Mouse (Mus musculus) embryo, embryonic 11.5 days (tissue): ENCODE measurements around the gene Erc1.

Source experiments
- DNase-seq: peaks from one replicate; pipeline ENCODE4 v3.0.0-alpha.2; 2012; ENCODE audit warnings: low read depth, low spot score

Erc1 gene

DNA sequence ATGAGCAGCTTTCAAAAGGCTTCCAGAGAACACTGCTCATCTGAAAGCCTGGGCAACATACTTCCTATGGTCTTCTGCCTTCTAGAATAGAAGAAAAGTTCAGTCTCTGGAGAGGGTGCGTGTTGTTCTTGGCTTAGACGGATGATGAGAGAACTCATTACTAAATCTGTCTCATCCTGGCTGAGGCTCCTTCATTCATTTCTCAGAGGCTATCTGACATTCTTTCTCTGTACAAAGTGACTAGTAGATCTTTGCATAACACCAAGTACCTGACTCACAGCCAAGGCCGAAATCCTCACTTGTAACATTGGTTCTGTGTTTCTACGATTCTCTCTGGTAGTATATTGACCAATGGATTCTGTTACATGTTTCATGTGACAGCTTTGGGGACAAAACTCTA is 252.5 kb downstream of the Erc1 start:
- no peak for DNase-seq

GRCm38 (mm10) chr6:119590872-119591271 is 257.1 kb downstream of the Erc1 start:
- no peak for DNase-seq

- no peak for DNase-seq
Observed at GRCm38 (mm10) chr6:119587897-119588296, 260.1 kb downstream of the Erc1 start.

DNA sequence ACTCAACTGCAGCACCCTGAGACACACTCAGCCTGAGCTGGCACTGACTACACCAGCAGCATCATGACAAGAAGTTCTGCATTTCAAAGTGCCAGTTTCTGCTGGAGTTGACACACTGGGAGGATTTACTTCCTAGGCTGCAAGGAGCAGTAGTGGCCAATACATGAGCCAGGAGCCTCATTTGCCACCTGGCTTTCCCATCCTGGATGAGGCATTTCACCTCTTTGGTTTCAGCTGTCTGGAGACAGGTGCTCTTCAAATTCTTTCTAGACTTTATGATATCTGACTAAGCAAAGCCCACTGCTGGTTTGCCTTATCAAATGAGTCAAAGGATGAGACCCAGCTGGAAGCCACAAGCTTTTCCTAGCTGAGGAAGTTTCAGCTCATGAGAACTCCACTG is 260.5 kb downstream of the Erc1 start:
- no peak for DNase-seq

- DNase-seq = no peak
Observed at GRCm38 (mm10) chr6:119585652-119586375, 262.2 kb downstream of the Erc1 start.

DNA sequence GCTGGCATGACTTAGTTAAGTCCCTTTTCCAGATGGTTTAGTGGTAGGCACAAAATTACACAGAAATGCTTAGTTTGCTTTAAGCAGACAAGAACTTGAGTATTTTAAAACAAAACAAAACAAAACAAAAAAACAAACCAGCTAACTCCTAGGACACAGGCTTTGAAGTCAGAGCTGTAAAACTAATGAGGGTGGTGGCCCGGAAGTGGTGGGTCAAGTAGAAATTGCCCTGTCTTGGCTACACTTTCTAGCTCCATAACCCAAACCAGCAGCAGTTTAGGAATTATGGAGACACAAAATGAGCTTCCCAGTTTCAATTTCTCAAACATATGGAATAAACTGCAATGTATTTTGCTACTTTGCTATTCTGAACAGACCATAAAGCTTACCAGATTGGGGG is 263.9 kb downstream of the Erc1 start:
- DNase-seq = no peak

GRCm38 (mm10) chr6:119583165-119583564 is 264.8 kb downstream of the Erc1 start:
- DNase-seq = no peak

- no peak for DNase-seq
Observed at GRCm38 (mm10) chr6:119576706-119577105, 271.3 kb downstream of the Erc1 start.

- no peak for DNase-seq
Observed at GRCm38 (mm10) chr6:119575331-119575730, 272.6 kb downstream of the Erc1 start.

GRCm38 (mm10) chr6:119572296-119572695 is 275.7 kb downstream of the Erc1 start:
- DNase-seq = no peak

DNA sequence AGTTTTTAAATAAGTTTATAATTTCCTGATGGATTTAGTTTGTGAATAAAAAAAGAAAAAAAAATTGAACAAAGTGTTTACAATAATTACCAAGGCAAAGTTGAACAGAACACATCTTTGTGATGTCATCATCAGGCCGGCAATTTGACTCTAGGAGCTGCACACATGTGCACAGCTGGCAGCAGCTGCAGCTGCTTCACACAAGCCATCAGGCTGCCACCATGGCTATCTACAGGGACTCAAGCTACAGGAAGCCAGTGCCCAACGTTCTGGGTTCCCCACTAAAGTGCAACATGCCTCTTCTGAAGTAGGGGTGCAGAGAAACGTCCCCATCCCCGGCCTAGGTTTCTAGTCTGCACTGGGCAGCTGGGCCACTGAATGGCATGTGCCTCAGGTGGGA is 277.2 kb downstream of the Erc1 start:
- no peak for DNase-seq

GRCm38 (mm10) chr6:119568339-119568738 is 279.6 kb downstream of the Erc1 start:
- no peak for DNase-seq

DNA sequence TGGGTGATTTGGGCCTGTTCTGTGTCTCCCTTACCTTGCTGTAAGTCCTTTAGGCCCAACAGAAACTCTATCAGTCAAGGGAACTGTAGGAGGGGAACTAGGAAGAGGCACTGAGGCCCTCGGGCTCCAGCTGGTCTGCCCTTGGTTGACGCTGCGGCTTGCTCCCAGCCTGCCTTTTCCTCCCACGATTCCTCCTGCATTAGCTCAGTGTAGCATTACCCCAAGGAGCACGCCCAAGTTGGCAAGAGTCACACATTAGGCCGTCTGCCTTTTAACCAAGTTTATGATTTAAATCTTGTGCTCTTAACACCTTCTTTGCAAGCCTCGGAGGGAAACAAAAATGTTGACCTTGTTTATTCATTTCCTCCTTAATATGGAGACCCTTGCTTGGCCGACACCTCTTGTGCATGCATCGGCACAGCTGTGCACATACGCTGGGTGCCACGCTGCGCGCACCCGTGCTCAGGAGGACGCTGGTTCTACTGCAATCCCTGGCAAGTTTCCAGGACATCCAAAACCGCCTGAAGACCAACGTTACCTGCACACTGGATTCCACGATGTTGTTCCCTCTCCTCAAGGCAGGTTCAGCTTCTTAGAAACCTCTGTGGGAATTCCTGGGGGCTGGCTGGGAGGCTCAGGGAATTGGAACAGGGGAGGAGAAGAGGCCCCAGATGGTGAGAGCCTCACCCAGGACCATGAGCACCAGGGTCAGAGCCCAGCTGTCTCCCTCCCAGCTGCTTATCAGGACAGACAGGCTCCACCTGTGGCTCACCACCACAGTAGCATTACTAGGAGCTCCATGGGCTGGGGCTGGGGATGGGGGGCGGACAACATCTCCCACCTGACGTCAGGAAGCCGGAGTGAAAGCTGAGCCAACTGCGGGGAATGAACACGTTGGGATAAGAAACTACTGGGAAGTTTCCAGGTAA is 282.3 kb downstream of the Erc1 start:
- DNase-seq = no peak

DNA sequence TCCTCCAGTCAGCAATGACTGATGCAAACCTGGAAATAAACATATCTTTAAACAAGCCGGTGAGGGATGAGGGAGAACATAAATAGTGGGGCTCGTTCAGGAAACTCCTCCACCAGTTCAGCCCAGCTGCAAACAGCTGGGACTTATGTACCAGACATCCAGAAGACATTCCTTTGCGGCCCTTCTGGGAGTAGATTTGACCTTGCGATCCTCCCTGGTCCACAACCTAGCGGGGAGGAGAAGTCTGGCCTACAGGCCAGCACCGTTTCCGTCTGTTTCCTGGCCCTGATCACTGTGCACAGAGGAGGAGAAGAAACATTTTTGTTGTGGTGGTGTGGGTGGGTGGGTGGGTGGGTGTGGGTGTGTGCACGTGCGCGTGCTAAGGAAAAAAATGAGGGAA is 285.4 kb downstream of the Erc1 start:
- no peak for DNase-seq

DNA sequence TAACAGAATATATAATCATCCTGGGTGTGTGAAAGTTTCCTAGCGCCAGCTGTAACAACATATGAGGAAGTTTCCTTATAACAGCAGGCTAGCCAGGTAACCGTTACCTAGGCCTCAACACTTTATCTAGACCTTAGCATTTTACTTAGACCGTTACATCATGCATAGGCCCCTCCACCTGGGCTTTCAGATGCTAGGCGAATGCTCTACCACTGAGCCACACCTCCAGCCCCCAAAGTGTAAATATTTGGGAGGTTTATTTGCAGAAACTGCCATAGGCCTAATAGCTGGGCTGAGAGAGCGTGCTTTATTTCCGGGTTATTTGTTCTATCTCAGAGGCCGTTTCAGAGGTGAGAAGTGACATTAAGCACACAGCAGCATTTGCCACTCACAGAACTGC is 289.1 kb downstream of the Erc1 start:
- no peak for DNase-seq

- DNase-seq = no peak
Observed at GRCm38 (mm10) chr6:119554439-119554838, 293.5 kb downstream of the Erc1 start.

- no peak for DNase-seq
Observed at GRCm38 (mm10) chr6:119544518-119544864, 303.5 kb downstream of the Erc1 start.

DNA sequence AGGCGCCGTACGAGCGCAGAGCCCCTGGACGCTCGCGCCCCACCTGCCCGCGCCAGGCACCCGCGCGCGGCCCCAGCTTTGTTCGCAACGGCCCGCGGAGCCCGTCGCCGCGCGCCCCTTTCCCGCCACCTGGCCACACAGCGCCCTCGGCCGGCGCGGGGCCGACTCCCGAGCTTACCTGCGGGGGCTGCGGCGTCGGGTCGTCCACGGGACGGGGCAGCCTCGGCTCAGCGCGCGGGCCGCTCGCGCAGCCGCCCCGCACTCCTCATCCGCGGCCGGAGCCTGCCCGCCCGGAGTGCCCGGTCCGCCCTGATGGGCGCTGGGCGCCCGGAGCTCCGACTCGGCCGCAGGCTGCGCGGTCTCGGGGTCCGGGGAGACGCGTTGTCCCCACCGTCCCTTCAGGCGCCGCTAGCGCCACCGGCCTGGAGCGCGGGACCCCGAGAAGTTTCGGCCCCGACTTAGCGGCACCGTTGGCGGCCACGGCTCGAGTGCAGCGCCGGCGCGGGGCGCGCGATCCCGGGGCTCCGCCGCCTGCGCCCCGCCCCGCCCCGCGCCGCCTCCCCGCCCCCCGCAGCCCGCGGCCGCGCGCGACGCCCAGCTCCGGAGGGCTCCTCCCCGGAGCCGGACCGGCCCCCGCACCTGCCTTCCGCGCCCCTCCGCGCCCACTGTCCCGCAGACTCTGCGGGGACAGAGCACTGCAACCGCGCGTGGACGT is 304.0 kb downstream of the Erc1 start, which contains the start of gene Wnt5b:
TSS of gene Wnt5b (minus strand) at position 545 of the 715 bp plus-strand sequence.
- DNase-seq = no peak

DNA sequence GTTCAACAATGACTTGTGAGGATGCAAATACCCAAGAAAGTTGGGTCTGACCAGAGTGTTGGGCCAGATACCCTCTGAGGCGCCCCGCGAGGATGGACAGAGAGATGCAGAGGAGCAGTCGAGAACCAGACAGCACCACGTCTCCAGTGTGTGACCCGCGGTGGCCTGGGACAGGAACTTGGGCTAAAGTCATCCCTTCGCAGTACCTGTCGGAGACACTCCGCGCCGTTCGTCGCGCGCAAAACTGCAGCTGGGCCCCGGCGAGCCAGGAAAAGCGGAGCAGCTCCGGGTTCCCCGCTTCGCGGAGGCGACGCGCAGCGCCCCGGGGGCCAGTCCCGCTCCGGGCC is 304.5 kb downstream of the Erc1 start:
- DNase-seq = no peak

- DNase-seq = no peak
Observed at GRCm38 (mm10) chr6:119535867-119536266, 312.1 kb downstream of the Erc1 start.

GRCm38 (mm10) chr6:119533170-119533709 is 314.7 kb downstream of the Erc1 start:
- DNase-seq = no peak

GRCm38 (mm10) chr6:119529659-119530058 is 318.3 kb downstream of the Erc1 start:
- no peak for DNase-seq
